Mouse (Mus musculus): ENCODE data around the gene Ptchd4. TPM values are rescaled to one million over a fixed set of nuclear protein-coding genes. Genes with fewer than 3 reads are reported as not detected.

Gene Ptchd4
- polyA plus RNA-seq (2017; shearing (Covaris generic)), result not detected

GRCm38 (mm10) chr17:42315669-42316611, at the start of gene Ptchd4:
TSS of gene Ptchd4 (plus strand) at chr17:42315947.

Data from activated CD4-positive, CD25-positive, alpha-beta regulatory T cell, adult 9 weeks (primary cell).